Mouse (Mus musculus) bone marrow, adult 2 months (tissue): ENCODE results near the gene Atp6v0c.

Source experiments
- CTCF ChIP-seq: fragments of 200-500 bp; IDR thresholded peaks from 2 replicates; pipeline ENCODE4 v1.5.1; 2011; ENCODE audit warnings: low read length, control low read depth; ENCODE audit not compliant: control insufficient read depth, insufficient read depth
- POLR2A ChIP-seq: fragments of 200-500 bp; IDR thresholded peaks from 2 replicates; pipeline ENCODE4 v1.6.1; 2011; ENCODE audit warnings: low read depth, mild to moderate bottlenecking, control low read depth, low read length, borderline replicate concordance; ENCODE audit not compliant: control insufficient read depth

DNA sequence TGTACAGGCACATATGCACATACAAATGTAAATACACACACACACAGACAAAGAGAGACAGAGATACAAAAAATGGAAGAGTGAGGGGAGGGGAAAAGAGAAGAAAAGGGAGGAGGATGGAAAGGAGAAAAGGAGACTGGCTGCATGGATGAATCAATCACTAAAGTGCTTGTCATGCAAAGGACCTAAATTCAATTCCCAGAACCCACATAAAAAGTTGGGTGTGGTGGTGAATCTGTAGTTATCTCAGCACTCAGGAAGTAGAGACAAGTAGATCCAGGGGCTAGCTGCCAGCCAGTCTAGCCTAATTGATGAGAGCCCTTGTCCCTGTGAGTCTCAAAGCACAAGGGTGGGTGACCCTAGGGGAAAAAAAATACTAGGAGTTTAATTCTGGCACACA is 35.4 kb downstream of the Atp6v0c start:
- no peak for TF ChIP-seq CTCF
- TF ChIP-seq POLR2A, result no peak
